Mouse (Mus musculus) hematopoietic stem cell, adult 5-6 weeks (primary cell): ENCODE results near the gene Ikzf3. TPM values are rescaled to one million over a fixed set of nuclear protein-coding genes. Genes with fewer than 3 reads are reported as not detected.

Source experiments
- ATAC-seq, 2 experiments: fragments of 125-278 bp in 1 of 2; replicated peaks in 1 of 2; 2 replicates each; pipeline ENCODE4 v1.8.0; 2016 to 2017; ENCODE audit warnings: inconsistent platforms in 2 of 2, mild to moderate bottlenecking in 2 of 2, moderate number of reproducible peaks in 2 of 2, low read depth in 1 of 2, moderate TSS enrichment in 1 of 2; ENCODE audit not compliant: low FRiP score in 2 of 2, poor library complexity in 2 of 2, severe bottlenecking in 2 of 2, insufficient read depth in 1 of 2, low TSS enrichment in 1 of 2
- total RNA-seq: library from RNA; stranded (forward); fragments of 172-1452, 232-1000 nt; gene quantifications from 2 replicates; pipeline ENCODE4 v1.2.3, GENCODE M21; 2017

The Ikzf3 gene
- total RNA-seq, result 0.89 and 5.7 TPM in 2 replicates

DNA sequence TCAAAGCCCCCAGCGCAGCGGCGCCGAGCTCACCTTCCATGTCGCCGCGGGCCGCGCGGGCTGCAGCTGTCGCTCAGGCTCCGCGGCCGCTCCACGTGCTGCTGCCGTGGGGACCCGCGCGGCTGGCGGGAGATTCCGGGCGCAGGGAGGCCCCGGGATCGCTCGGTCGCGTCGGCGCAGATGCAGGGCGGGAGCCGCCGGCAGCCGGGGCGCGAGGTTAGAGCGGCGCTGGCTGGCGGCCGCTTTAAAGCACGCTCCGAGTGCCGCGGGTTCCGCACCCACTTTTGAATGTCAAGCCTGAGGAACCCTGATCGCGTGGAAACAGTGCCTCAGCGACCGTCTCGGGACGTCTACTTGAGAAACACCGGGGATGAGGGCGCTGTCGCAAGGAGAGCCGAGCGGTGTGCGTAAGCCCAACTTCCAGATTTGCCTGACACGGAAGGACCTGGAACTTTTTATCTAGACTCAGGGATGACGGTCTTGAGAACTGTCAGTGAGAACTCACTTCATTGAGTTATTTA lies at the start of gene Ikzf3:
TSS of gene Ikzf3 (minus strand) at position 321 of the 521 bp plus-strand sequence.
- ATAC-seq, result no peak

DNA sequence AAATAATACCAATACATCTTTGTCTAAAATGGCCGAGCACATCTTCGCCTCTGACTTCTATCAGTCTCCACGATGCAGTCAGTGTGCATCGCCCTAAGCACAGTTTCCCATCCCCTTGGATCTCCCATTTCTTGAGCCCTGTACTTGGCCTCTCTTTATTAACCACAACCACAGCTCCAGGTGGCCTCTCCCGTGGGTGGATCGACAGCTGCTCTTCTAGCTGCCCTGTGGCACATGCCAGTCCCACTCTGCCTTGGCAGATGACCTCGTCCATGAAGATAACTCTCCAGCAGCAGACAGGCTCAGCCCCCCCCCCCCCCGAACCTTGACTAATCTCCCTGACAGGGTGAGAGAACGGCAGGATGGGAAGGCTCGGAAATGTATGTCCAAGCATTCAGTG lies 49.6 kb upstream of the Ikzf3 start:
- no peak for ATAC-seq

DNA sequence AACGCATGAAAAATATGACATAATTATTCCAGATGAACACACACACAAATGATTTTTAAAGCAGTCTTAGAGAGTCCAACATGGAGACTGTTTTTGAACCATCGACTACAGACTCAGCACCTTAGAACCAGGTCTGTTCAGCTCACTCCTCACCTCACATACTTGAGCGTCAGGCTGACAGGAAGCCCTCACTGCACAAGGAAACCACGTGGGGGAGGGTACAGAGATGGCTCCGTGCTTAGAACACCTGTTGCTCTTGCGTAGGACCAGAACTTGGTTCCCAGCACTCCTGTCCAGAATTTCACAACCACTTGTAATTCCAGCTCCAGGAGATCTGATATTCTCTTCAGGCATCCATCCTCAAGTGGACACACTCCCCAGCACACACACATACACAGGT lies 49.2 kb upstream of the Ikzf3 start:
- ATAC-seq, result no peak

DNA sequence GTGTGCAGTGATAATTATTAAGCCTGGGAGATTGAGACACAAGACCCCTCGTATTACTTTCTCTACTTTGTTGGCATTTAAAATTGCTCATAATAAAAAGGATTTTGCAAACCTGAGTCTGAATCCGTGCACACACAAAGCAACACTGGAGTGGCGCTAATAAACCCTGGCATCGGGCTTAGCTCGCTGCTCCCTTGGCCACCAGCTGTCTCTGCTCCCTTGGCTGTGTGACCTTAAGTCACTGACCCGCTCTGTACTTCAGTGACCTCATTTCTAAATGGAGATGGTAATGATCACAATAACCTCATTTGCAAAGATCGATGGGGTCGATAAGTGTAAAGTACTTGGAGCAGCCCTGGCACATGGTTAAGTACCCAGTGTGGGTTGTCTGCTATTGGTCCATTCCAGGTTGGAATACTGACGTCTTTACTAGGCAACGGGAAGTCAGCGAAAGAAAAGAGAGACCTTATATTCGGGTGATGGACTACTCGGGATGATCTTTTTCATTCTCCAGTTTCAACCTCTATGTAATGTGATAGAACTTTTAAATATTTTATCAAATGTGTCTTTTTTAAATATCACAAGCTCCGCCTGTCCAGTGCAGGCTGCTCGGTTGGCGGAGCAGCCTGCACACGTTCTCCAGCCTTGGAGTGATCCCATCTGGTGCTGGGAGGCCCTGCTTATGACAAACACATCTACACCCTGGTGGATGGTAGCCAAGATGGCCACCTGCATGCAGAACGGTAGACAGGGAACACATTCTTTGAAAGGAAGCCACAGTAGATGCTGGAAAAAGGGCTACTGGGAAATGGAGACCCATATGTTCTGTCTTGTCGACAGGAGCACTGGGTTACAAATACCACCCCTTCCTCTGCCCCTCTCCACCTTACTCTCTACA lies 45.0 kb upstream of the Ikzf3 start:
- no peak for ATAC-seq

DNA sequence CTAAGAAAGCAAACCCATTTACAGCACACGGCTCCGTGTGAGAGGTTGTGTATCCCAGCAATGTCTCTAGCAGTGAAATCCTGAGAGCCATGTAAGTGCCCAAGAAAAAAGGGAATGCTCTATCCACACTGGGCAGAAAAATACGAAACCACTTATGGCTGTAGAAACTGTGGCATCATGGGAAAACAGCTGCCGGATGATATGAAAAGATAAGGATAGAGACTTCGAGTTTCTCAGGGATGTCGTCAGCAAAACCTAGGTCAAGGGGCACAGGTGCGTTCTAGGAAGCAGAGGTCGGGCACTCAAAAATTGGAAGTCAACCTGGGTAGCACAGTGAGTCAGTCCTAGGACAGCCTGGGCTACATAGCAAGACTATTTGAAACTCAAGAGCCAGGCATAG lies 43.5 kb upstream of the Ikzf3 start:
- no peak for ATAC-seq

DNA sequence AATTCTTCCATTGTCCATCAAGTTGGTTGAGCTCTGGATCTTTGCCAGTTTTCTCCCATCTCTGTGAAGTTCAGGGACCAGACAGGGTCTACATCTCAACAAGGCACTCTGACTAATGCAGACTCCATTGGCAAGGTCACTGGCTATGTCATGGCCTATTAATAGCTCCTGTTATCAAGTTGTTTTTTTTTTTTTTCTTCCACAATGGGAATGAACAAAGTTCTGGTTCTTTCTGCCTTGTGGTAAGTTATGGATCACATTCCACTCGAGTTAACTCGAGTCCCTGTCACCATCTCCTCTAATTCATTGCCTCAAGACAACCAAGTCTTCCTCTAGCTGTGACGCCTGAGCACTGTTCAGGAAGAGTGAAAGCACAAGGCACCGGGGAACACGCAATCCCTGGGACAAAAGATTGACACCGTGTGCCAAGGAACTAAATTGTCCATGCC lies 43.0 kb upstream of the Ikzf3 start:
- ATAC-seq, result no peak

DNA sequence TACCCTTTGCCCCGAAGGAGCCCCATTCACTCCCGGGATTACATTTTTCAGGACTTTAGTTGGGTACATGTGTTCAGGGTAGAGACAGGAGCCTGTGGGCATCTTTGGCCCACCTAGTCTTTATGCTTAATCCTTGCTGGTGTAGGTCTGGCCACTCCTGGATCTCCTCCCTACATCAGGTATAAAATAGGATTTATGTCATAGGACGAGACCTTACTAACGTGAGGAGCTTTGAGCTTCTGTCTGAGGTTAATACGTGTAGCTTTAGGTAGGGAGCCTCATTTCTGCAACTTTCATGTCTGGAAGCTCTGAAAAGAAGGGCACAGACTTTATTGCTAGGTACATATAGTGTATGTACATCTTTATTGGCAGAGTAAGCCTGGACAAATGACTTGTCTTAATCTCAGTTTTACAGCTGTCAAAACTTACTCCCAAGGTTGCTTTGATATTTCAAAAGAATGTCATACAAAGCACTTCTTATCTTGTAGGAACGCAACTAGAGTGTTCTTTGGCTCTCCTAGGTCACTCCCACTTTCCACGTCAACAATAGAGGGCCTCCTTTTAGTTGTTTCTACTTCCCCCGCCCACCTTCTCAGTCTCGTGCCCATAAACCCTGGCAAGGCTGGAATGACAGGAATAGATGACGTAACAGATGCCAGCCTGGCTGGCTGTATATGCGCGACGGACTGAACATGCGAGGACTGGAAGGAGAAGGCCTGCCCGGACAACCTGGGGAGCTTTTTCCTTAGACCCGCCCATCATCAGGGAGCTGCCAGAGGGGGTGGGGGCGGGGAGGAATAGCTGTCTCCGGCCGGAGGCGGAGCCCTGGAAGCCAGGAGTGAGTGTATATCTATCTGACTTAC lies 42.1 kb upstream of the Ikzf3 start:
- peak; percentile 64 to 77 for ATAC-seq

DNA sequence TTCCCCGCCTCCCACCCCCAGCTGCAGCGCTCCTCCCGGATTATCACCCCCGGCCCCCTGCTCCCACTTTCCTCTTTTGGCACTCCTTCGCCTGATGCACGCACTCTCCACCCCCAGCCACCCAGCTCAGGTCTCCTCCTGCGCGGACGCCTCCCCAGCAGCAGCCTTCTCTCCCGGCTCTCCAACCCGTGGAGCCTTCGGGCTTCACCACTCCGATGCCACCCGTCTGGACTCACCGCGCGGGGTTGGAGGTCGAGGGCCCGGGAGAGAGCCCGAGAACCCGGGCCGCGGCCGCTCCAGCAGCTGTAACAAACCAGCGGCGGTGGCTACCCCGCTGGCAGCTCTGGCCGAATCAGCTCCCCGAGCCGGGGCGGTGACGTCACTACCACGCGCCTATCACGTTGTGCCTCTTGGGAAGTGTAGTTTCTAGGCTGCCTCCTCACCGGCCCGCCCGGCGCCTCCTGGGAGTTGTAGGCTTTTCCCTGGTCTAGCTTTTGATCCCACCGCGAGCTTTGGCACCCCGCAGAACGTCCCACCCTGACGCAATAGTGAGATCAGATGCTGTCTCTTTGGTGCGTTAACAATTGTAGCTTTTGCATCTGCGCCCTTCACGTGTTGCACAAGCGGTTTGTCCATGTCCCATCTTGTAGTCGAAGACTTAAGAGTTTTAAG lies 41.2 kb upstream of the Ikzf3 start, which contains the start of gene Ormdl3:
TSS of gene Ormdl3 (minus strand) at position 477 of the 672 bp plus-strand sequence.
- ATAC-seq, result peak; percentile 75 to 87

DNA sequence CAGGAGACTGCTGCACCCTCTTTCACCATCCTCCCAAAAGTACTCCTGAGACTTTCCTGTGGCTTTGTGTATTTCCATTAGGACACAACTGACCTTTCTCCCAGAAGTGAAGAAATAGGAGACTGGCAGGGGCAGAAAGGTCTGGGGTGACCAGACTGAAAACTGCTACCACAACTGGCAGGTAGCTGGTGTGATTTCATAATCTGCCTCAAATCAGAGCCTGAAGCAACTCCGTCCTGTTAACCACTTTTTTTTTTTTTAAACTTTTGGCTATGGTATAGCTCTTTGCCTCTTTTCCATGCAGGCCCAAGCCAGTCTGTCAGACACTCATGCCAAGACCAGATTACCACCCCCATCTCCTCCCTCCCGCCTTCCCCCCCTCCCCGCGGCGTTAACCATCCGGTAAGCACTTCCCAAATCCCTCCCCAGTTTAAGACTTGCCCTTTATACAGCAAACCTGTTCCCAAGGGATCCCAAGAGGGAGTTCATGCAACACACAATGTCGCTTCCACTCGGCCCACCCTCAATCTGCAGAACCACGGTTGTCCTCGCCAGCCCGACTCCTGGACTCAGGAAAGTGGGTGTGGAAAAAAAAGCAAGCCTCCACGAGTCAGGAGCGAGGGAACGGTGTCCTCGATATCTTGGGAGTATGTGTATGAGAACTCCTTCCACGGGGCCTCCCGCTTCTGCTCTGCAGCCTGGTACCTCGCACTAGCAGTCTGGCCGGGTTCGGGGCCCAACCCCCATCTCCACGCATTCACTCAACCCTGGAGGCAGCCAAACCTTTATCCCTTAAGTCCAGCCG lies 40.5 kb upstream of the Ikzf3 start:
- no peak for ATAC-seq

DNA sequence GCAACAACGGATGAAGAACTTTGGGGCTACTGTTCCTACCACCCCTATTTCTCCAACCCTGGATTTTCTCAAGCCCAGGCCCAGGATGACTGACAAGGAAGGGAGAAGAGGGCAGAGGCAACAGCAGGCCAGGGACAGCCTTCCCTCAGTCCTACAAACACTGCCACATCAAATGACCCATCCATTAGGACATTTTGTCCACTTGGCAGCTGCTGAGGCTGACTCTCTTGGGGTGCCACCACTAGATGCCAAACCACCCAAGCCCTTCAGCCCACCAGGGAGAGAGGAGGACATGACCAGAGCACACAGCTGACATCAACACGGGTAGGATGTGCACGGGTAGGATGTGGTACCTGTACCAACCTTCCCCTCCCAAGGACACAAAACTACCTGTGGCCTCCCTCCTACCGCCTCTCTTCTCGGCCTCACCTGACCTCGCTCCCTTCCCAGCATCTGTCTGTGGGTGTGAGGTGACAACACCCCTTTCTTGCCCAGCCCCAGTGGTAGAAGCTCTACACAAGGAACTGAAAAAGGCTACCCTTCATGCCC lies 38.9 kb upstream of the Ikzf3 start:
- ATAC-seq, result no peak

DNA sequence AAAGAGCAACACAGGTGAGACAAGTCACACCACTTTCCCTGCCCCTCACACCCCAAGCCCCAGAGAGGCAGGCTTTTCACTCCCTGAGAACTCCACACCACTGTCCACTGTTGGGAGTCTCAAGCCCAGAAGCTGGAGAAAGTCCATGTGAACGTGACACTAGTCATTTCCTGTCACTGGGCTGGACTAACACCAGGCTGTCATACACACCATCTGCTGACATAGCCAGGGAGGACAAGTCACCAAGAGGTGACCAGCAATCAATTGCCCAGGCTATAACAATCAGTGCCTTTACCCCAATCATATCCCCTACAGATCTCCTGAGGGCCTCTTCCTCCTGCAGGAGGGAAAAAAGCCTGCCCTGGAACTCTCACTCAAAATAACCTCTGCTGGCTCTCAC lies 38.3 kb upstream of the Ikzf3 start:
- no peak for ATAC-seq

DNA sequence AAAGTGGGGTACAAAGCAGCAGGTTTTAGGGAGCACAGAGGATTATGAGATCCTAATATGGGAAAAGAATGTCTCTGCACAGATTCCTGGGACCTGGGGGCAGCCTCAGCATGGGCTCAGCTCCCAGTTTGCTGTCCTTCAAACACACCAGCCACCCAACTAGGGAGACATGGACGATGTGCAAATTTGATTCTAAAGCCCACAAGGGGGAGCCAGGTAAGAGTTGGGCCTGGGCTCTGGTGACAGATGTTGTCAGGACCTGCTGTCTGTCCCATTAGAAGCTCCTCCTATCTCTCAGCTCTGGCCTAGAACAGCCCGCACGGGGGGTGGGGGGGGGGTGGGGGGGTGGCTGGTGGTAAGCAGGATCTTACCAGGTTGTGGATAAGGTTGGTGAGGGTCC lies 37.7 kb upstream of the Ikzf3 start:
- ATAC-seq, result no peak

DNA sequence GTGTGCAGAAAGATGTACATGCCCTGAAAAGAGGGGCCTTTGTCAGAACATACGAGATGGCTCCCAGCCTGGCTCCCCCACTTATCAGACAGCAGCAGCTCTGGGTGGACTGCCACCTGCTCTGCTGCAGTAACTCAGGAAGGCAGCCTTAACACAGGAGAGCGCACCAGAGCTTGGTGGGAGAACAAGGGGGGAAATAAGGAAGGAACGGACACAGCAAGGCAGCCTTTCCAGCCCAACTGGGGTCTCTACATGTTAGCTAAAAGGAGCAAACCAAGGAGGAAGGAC lies 37.4 kb upstream of the Ikzf3 start:
- no peak for ATAC-seq

DNA sequence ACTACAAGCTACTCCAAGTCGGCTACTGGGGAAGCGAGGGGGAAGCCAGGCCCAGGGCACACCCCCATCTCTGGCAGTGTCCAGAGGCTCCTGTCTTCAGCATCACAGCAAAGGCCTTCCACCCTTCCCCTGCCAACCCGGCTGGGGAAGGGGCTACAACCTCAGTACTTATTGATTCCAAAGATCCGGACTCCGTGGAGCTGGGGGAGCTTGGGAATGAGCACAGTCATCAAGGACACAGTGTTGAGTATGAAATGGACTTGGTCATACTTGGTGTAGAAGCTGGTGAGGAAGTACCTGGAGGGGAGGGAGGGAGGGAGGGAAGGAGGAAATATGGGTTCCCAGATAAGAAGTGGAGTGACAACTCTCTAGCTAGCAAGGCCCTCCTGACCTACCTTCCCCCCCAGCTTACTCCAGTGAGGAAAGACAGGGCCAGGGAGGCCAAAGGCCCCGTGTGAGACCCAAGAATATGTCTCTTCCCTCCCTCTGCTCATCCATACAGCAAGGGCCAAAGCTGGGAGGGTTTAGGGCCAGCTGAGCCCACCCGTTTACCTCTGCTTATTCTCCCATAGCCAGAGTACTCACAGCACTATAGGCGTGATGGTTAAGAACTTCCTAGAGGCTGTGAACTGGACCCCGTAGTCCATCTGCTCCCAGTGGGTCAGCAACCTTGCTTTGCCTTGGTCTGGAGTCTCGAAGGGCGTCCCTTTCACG lies 36.9 kb upstream of the Ikzf3 start:
- peak; percentile 24 to 47 for ATAC-seq

DNA sequence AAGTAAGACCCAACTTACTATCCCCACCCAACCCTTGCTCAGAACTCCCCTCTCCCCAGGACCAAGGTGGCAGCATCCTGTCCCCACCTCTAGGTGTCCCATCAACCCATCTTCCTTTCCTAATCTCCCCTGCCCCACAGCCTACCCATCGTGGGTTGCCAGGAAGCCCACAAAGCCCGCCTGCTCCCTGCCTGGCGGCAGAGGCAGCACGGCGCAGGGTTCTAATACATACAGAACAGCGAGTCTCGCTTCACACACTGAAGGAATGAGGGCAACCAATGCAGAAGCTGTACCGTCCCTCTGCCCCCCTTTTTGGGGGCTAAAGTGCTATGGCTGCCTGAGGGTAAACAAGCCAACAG lies 36.2 kb upstream of the Ikzf3 start:
- ATAC-seq, result 0 out of 4 replicates have a peak, but pooled peaks of 1 of the 2 experiments have one; percentile 1
